Mouse (Mus musculus): ENCODE measurements around the gene Paqr3.

The Paqr3 gene

GRCm38 (mm10) chr5:97111207-97111910 lies at the start of gene Paqr3:
Paqr3 (minus strand) TSS chr5:97111596.
- DNase-seq (ENCODE audit: low read depth): peak; percentile 78

GRCm38 (mm10) chr5:97154688-97155087 lies 43.3 kb upstream of the Paqr3 start:
- DNase-seq (ENCODE audit: low read depth): no peak

- no peak for DNase-seq (ENCODE audit: low read depth)
These were observed 23.9 kb upstream of the Paqr3 start for GRCm38 (mm10) chr5:97135331-97135730.

GRCm38 (mm10) chr5:97129589-97129988 lies 18.2 kb upstream of the Paqr3 start:
- DNase-seq (ENCODE audit: low read depth): no peak

- DNase-seq (ENCODE audit: low read depth): peak; percentile 36
These were observed 17.1 kb upstream of the Paqr3 start for GRCm38 (mm10) chr5:97128242-97129226.

GRCm38 (mm10) chr5:97127284-97127683 lies 15.9 kb upstream of the Paqr3 start:
- no peak for DNase-seq (ENCODE audit: low read depth)

- peak; percentile 30 for DNase-seq (ENCODE audit: low read depth)
These were observed 14.6 kb upstream of the Paqr3 start for GRCm38 (mm10) chr5:97126005-97126404.

GRCm38 (mm10) chr5:97125459-97125970 lies 14.1 kb upstream of the Paqr3 start:
- no peak for DNase-seq (ENCODE audit: low read depth)

- DNase-seq (ENCODE audit: low read depth): no peak
These were observed 13.6 kb upstream of the Paqr3 start for GRCm38 (mm10) chr5:97124977-97125376.

GRCm38 (mm10) chr5:97110697-97111096 lies 699 bp downstream of the Paqr3 start:
- no peak for DNase-seq (ENCODE audit: low read depth)

GRCm38 (mm10) chr5:97110133-97110532 lies 1.3 kb downstream of the Paqr3 start:
- no peak for DNase-seq (ENCODE audit: low read depth)

- no peak for DNase-seq (ENCODE audit: low read depth)
These were observed 3.1 kb downstream of the Paqr3 start for GRCm38 (mm10) chr5:97108333-97108732.

GRCm38 (mm10) chr5:97099954-97100353 lies 11.4 kb downstream of the Paqr3 start:
- no peak for DNase-seq (ENCODE audit: low read depth)

- DNase-seq (ENCODE audit: low read depth): no peak
These were observed 13.8 kb downstream of the Paqr3 start for GRCm38 (mm10) chr5:97097631-97098041.

GRCm38 (mm10) chr5:97095335-97095734 lies 16.1 kb downstream of the Paqr3 start:
- DNase-seq (ENCODE audit: low read depth): no peak

GRCm38 (mm10) chr5:97092970-97093369 lies 18.4 kb downstream of the Paqr3 start:
- DNase-seq (ENCODE audit: low read depth): no peak

- DNase-seq (ENCODE audit: low read depth): no peak
These were observed 21.2 kb downstream of the Paqr3 start for GRCm38 (mm10) chr5:97090034-97090784.

GRCm38 (mm10) chr5:97089426-97089825 lies 22.0 kb downstream of the Paqr3 start:
- DNase-seq (ENCODE audit: low read depth): no peak

- no peak for DNase-seq (ENCODE audit: low read depth)
These were observed 23.2 kb downstream of the Paqr3 start for GRCm38 (mm10) chr5:97088231-97088630.

GRCm38 (mm10) chr5:97087746-97088145 lies 23.6 kb downstream of the Paqr3 start:
- no peak for DNase-seq (ENCODE audit: low read depth)

- no peak for DNase-seq (ENCODE audit: low read depth)
These were observed 24.3 kb downstream of the Paqr3 start for GRCm38 (mm10) chr5:97087030-97087630.

GRCm38 (mm10) chr5:97085071-97085470 lies 26.3 kb downstream of the Paqr3 start:
- no peak for DNase-seq (ENCODE audit: low read depth)
